Mouse (Mus musculus): ENCODE measurements around the gene Ola1. TPM values are rescaled to one million over a fixed set of nuclear protein-coding genes. Genes with fewer than 3 reads are reported as not detected.
A peak's percentile ranks its signal among the peaks of the same experiment; 100 is the strongest.

The Ola1 gene
- polyA plus RNA-seq, 1 experiment from 2014 or later = 70.5 TPM

DNA sequence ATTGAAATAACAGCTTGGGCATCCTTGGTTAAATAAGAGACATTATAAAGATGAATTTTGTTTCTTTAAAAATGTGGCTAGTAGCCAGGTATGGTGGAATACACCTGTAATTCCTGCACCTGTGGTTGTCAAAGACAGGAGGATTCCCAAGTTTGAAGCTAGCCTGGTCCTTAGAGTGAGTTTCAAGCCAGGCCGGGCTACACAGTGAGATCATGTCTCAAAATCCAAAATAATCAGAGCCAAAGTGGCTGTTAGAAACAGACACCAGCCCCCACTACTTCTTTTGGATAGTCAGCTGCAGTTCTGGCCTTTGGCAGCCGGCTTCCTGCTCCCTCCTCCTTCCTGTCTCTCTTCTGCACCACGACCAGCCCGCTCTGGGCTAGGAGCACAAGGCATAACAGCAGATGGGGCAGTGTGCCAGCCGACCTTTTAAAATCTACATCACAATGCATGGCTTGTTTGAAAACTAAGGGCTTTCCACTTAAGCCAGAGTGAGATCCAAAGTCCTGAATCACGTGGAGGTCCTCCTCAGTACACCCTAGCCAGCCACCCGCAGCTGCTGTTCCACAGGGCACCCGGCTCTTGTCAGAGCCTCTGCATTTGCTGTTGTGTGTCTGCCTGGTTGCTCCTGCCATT, 132.9 kb downstream of the Ola1 start:
- H3K9me3 ChIP-seq (replicated peaks; ENCODE audit: control insufficient read depth, low read length) = no peaks in the 10 kb centered on the region
- H3K27ac ChIP-seq (ENCODE audit: low read depth, low read length) = no peak overlapping the region
- WGBS (ENCODE audit: insufficient replicate concordance) = 26% methylated on average over 8 of the region's 8 CpGs
- H3K4me1 ChIP-seq (ENCODE audit: control insufficient read depth, insufficient read depth, low read length) = peaks cover 5% of the 10 kb centered on the region
- no peaks in the 10 kb centered on the region for H3K27me3 ChIP-seq (ENCODE audit: control insufficient read depth, insufficient read depth, low read length)
- peak overlapping the region; percentile 16; the same call in 1 of the 2 replicates for H3K4me2 ChIP-seq
- H3K4me3 ChIP-seq (ENCODE audit: low read depth, low read length) = no peak overlapping the region
- H3K9ac ChIP-seq (ENCODE audit: low read depth, low read length) = no peak overlapping the region
- H3K36me3 ChIP-seq (ENCODE audit: control insufficient read depth, insufficient read depth, low read length) = no peaks in the 10 kb centered on the region
- no peak for ATAC-seq (replicated peaks; ENCODE audit: insufficient number of reproducible peaks, low FRiP score, low TSS enrichment)

DNA sequence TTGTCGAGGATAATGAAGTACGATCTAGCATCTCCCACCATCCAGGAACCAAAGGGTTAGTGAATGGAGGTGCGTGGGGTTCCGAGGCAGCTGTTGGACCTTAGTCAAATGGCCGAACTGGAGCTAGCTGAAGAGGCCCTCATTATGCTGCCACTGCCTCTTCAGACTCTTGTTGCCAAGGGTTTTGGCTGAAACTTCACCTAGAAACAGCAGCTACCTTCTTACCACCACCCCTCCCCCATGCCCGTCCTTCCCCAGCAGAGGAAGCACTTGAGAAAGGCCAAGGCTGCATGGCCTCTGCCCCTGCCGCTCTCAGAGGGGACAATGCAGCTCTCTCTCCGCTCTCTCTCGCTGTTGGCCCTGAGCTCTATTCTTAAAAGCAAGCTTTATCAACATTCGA, 136.2 kb downstream of the Ola1 start:
- Histone ChIP-seq H3K36me3 (ENCODE audit: control insufficient read depth, insufficient read depth, low read length) (no peaks in the 10 kb centered on the region), H3K4me2 (no peak overlapping the region), H3K27ac (ENCODE audit: low read depth, low read length) (no peak overlapping the region), H3K4me3 (ENCODE audit: low read depth, low read length) (no peak overlapping the region), H3K9ac (ENCODE audit: low read depth, low read length) (no peak overlapping the region), H3K9me3 (replicated peaks; ENCODE audit: control insufficient read depth, low read length) (no peaks in the 10 kb centered on the region), H3K4me1 (ENCODE audit: control insufficient read depth, insufficient read depth, low read length) (peaks cover 5% of the 10 kb centered on the region), H3K27me3 (ENCODE audit: control insufficient read depth, insufficient read depth, low read length) (no peaks in the 10 kb centered on the region)
- ATAC-seq (replicated peaks; ENCODE audit: insufficient number of reproducible peaks, low FRiP score, low TSS enrichment) = no peak
- WGBS (ENCODE audit: insufficient replicate concordance) = 84% methylated on average over 10 of the region's 10 CpGs

GRCm38 (mm10) chr2:73081861-73082260, 136.9 kb downstream of the Ola1 start:
- H3K4me1 ChIP-seq (ENCODE audit: control insufficient read depth, insufficient read depth, low read length) = peaks cover 5% of the 10 kb centered on the region
- H3K27me3 ChIP-seq (ENCODE audit: control insufficient read depth, insufficient read depth, low read length) = no peaks in the 10 kb centered on the region
- WGBS (ENCODE audit: insufficient replicate concordance) = 87% methylated on average over 2 of the region's 2 CpGs
- no peak overlapping the region for H3K4me3 ChIP-seq (ENCODE audit: low read depth, low read length)
- H3K4me2 ChIP-seq = no peak overlapping the region
- H3K36me3 ChIP-seq (ENCODE audit: control insufficient read depth, insufficient read depth, low read length) = no peaks in the 10 kb centered on the region
- ATAC-seq (replicated peaks; ENCODE audit: insufficient number of reproducible peaks, low FRiP score, low TSS enrichment) = no peak
- no peaks in the 10 kb centered on the region for H3K9me3 ChIP-seq (replicated peaks; ENCODE audit: control insufficient read depth, low read length)
- H3K27ac ChIP-seq (ENCODE audit: low read depth, low read length) = no peak overlapping the region
- H3K9ac ChIP-seq (ENCODE audit: low read depth, low read length) = no peak overlapping the region

GRCm38 (mm10) chr2:73080084-73080483, 138.6 kb downstream of the Ola1 start:
- ATAC-seq (replicated peaks; ENCODE audit: insufficient number of reproducible peaks, low FRiP score, low TSS enrichment) = no peak
- Histone ChIP-seq H3K4me2 (no peak overlapping the region), H3K27ac (ENCODE audit: low read depth, low read length) (no peak overlapping the region), H3K4me1 (ENCODE audit: control insufficient read depth, insufficient read depth, low read length) (no peaks in the 10 kb centered on the region), H3K36me3 (ENCODE audit: control insufficient read depth, insufficient read depth, low read length) (no peaks in the 10 kb centered on the region), H3K9me3 (replicated peaks; ENCODE audit: control insufficient read depth, low read length) (no peaks in the 10 kb centered on the region), H3K9ac (ENCODE audit: low read depth, low read length) (no peak overlapping the region), H3K4me3 (ENCODE audit: low read depth, low read length) (no peak overlapping the region), H3K27me3 (ENCODE audit: control insufficient read depth, insufficient read depth, low read length) (no peaks in the 10 kb centered on the region)
- WGBS (ENCODE audit: insufficient replicate concordance) = no CpG with 5 or more reads among the region's 2 CpGs

DNA sequence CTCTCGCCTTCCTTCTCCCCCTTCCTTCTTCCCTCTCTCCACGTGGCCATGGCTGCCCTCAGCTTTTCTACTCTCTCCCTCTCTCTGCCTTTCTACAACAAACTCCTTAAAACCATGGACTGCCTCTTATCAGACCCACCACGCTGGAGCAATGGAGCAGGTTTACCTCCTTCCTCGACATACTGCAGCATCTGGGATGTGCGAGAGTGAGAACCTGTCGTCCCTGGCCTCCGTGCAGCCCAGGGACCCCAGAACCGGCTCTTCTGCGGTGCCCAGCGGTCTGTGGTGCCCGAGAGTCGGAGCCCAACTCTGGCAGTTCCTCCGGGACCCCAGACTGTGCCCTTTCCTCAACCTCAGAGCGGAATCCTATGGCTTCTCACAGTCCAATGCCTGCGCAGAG, 139.4 kb downstream of the Ola1 start:
- no peak overlapping the region for H3K9ac ChIP-seq (ENCODE audit: low read depth, low read length)
- H3K27ac ChIP-seq (ENCODE audit: low read depth, low read length) = no peak overlapping the region
- H3K9me3 ChIP-seq (replicated peaks; ENCODE audit: control insufficient read depth, low read length) = no peaks in the 10 kb centered on the region
- no peaks in the 10 kb centered on the region for H3K36me3 ChIP-seq (ENCODE audit: control insufficient read depth, insufficient read depth, low read length)
- H3K4me3 ChIP-seq (ENCODE audit: low read depth, low read length) = no peak overlapping the region
- H3K4me2 ChIP-seq = no peak overlapping the region
- H3K4me1 ChIP-seq (ENCODE audit: control insufficient read depth, insufficient read depth, low read length) = no peaks in the 10 kb centered on the region
- H3K27me3 ChIP-seq (ENCODE audit: control insufficient read depth, insufficient read depth, low read length) = no peaks in the 10 kb centered on the region
- ATAC-seq (replicated peaks; ENCODE audit: insufficient number of reproducible peaks, low FRiP score, low TSS enrichment) = no peak
- WGBS (ENCODE audit: insufficient replicate concordance) = 59% methylated on average over 15 of the region's 15 CpGs

- ATAC-seq (replicated peaks; ENCODE audit: insufficient number of reproducible peaks, low FRiP score, low TSS enrichment) = no peak
- Histone ChIP-seq H3K4me1 (ENCODE audit: control insufficient read depth, insufficient read depth, low read length) (0 out of 2 replicates have a peak, but pooled peaks cover 3% of the 10 kb centered on the region), H3K9ac (ENCODE audit: low read depth, low read length) (no peak overlapping the region), H3K27me3 (ENCODE audit: control insufficient read depth, insufficient read depth, low read length) (no peaks in the 10 kb centered on the region), H3K27ac (ENCODE audit: low read depth, low read length) (no peak overlapping the region), H3K36me3 (ENCODE audit: control insufficient read depth, insufficient read depth, low read length) (no peaks in the 10 kb centered on the region), H3K4me2 (no peak overlapping the region), H3K9me3 (replicated peaks; ENCODE audit: control insufficient read depth, low read length) (no peaks in the 10 kb centered on the region), H3K4me3 (ENCODE audit: low read depth, low read length) (no peak overlapping the region)
- 83% methylated on average over 11 of the region's 11 CpGs for WGBS (ENCODE audit: insufficient replicate concordance)
These were observed 144.8 kb downstream of the Ola1 start for GRCm38 (mm10) chr2:73073811-73074472.

- 60% methylated on average over 2 of the region's 2 CpGs for WGBS (ENCODE audit: insufficient replicate concordance)
- no peaks in the 10 kb centered on the region for H3K9me3 ChIP-seq (replicated peaks; ENCODE audit: control insufficient read depth, low read length)
- H3K4me2 ChIP-seq = no peak overlapping the region
- no peaks in the 10 kb centered on the region for H3K27me3 ChIP-seq (ENCODE audit: control insufficient read depth, insufficient read depth, low read length)
- H3K4me1 ChIP-seq (ENCODE audit: control insufficient read depth, insufficient read depth, low read length) = peaks cover 13% of the 10 kb centered on the region; the same call in 1 of the 2 replicates
- no peak overlapping the region for H3K9ac ChIP-seq (ENCODE audit: low read depth, low read length)
- H3K36me3 ChIP-seq (ENCODE audit: control insufficient read depth, insufficient read depth, low read length) = no peaks in the 10 kb centered on the region
- H3K27ac ChIP-seq (ENCODE audit: low read depth, low read length) = no peak overlapping the region
- H3K4me3 ChIP-seq (ENCODE audit: low read depth, low read length) = no peak overlapping the region
- ATAC-seq (replicated peaks; ENCODE audit: insufficient number of reproducible peaks, low FRiP score, low TSS enrichment) = no peak
These were observed 147.5 kb downstream of the Ola1 start for GRCm38 (mm10) chr2:73071201-73071600.

GRCm38 (mm10) chr2:73070449-73071076, 148.2 kb downstream of the Ola1 start:
- H3K4me2 ChIP-seq = no peak overlapping the region
- no peaks in the 10 kb centered on the region for H3K27me3 ChIP-seq (ENCODE audit: control insufficient read depth, insufficient read depth, low read length)
- ATAC-seq (replicated peaks; ENCODE audit: insufficient number of reproducible peaks, low FRiP score, low TSS enrichment) = no peak
- H3K9ac ChIP-seq (ENCODE audit: low read depth, low read length) = no peak overlapping the region
- H3K4me1 ChIP-seq (ENCODE audit: control insufficient read depth, insufficient read depth, low read length) = peaks cover 14% of the 10 kb centered on the region; the same call in 1 of the 2 replicates
- no peak overlapping the region for H3K27ac ChIP-seq (ENCODE audit: low read depth, low read length)
- H3K9me3 ChIP-seq (replicated peaks; ENCODE audit: control insufficient read depth, low read length) = no peaks in the 10 kb centered on the region
- no peak overlapping the region for H3K4me3 ChIP-seq (ENCODE audit: low read depth, low read length)
- WGBS (ENCODE audit: insufficient replicate concordance) = 49% methylated on average over 10 of the region's 10 CpGs
- no peaks in the 10 kb centered on the region for H3K36me3 ChIP-seq (ENCODE audit: control insufficient read depth, insufficient read depth, low read length)
